Mouse (Mus musculus) right cerebral cortex, postnatal 14 days (tissue): ENCODE results near the gene Gdap1l1.
"Not testable (repeated sequence)": the region's sequence is repeated elsewhere in the genome, so short reads cannot be mapped to it uniquely, and the experiment has no call there.

ENCODE experiments used
- DNase-seq: peaks from one replicate; pipeline ENCODE4 v3.0.0; 2022

Gene Gdap1l1

GRCm38 (mm10) chr2:163424597-163424996 lies 13.7 kb upstream of the Gdap1l1 start, which contains the start of gene Oser1:
Gene Oser1 (minus strand): TSS chr2:163424697.
- DNase-seq: no peak

- DNase-seq: no peak
These were observed 9.8 kb upstream of the Gdap1l1 start for GRCm38 (mm10) chr2:163428346-163429011.

GRCm38 (mm10) chr2:163431289-163431688 lies 7.0 kb upstream of the Gdap1l1 start:
- no peak for DNase-seq

GRCm38 (mm10) chr2:163433971-163434370 lies 4.3 kb upstream of the Gdap1l1 start:
- no peak for DNase-seq

- no peak for DNase-seq
These were observed 476 bp upstream of the Gdap1l1 start for GRCm38 (mm10) chr2:163437800-163438199.

- no peak for DNase-seq
These were observed 559 bp downstream of the Gdap1l1 start for GRCm38 (mm10) chr2:163438619-163439451.

- no peak for DNase-seq
These were observed 1.2 kb downstream of the Gdap1l1 start for GRCm38 (mm10) chr2:163439488-163439887.

- no peak for DNase-seq
These were observed 5.3 kb downstream of the Gdap1l1 start for GRCm38 (mm10) chr2:163443543-163443942.

GRCm38 (mm10) chr2:163444017-163444416 lies 5.7 kb downstream of the Gdap1l1 start:
- no peak for DNase-seq

- no peak for DNase-seq
These were observed 9.1 kb downstream of the Gdap1l1 start for GRCm38 (mm10) chr2:163447375-163447774.

GRCm38 (mm10) chr2:163449276-163449675 lies 11.0 kb downstream of the Gdap1l1 start:
- DNase-seq: no peak

- peak; percentile 54 for DNase-seq
These were observed 12.5 kb downstream of the Gdap1l1 start for GRCm38 (mm10) chr2:163450668-163451295.

GRCm38 (mm10) chr2:163452738-163453137 lies 14.5 kb downstream of the Gdap1l1 start:
- no peak for DNase-seq

GRCm38 (mm10) chr2:163453378-163453777 lies 15.1 kb downstream of the Gdap1l1 start:
- DNase-seq: no peak

- no peak for DNase-seq
These were observed 20.4 kb downstream of the Gdap1l1 start for GRCm38 (mm10) chr2:163458539-163459265.

- no peak for DNase-seq
These were observed 21.1 kb downstream of the Gdap1l1 start for GRCm38 (mm10) chr2:163459380-163459779.

GRCm38 (mm10) chr2:163460622-163461021 lies 22.3 kb downstream of the Gdap1l1 start:
- no peak for DNase-seq

- not testable (repeated sequence) for DNase-seq
These were observed 23.0 kb downstream of the Gdap1l1 start for GRCm38 (mm10) chr2:163461307-163461706.

- DNase-seq: no peak
These were observed 24.1 kb downstream of the Gdap1l1 start for GRCm38 (mm10) chr2:163462386-163462785.

- DNase-seq: no peak
These were observed 24.5 kb downstream of the Gdap1l1 start for GRCm38 (mm10) chr2:163462801-163463200.

- DNase-seq: no peak
These were observed 25.0 kb downstream of the Gdap1l1 start for GRCm38 (mm10) chr2:163463251-163463769.

- DNase-seq: no peak
These were observed 25.7 kb downstream of the Gdap1l1 start for GRCm38 (mm10) chr2:163463998-163464397.

GRCm38 (mm10) chr2:163464562-163464961 lies 26.3 kb downstream of the Gdap1l1 start:
- no peak for DNase-seq
